Mouse (Mus musculus) hindbrain, embryonic 12.5 days (tissue): Measurements from ENCODE around the gene Pgbd1. TPM values are rescaled to one million over a fixed set of nuclear protein-coding genes. Genes with fewer than 3 reads are reported as not detected.
"Not testable (repeated sequence)": the region's sequence is repeated elsewhere in the genome, so short reads cannot be mapped to it uniquely, and the experiment has no call there.

ENCODE experiments used
- ATAC-seq: fragments of 200-750 bp; cut with Nextera tagmentation; 2 replicates; pipeline ENCODE4 v1.8.0; 2017; ENCODE audit warnings: moderate TSS enrichment; ENCODE audit not compliant: low FRiP score
- H3K27ac ChIP-seq: fragments of 300-500 bp; sonication (generic); 2 replicates; pipeline ENCODE4 v1.5.1; 2016; ENCODE audit warnings: mild to moderate bottlenecking
- H3K27me3 ChIP-seq: fragments of 300-500 bp; sonication (generic); 2 replicates; pipeline ENCODE4 v1.6.1; 2016; ENCODE audit warnings: mild to moderate bottlenecking
- H3K36me3 ChIP-seq: fragments of 300-500 bp; sonication (generic); 2 replicates; pipeline ENCODE4 v1.6.1; 2016; ENCODE audit warnings: mild to moderate bottlenecking
- H3K4me1 ChIP-seq: fragments of 300-500 bp; sonication (generic); 2 replicates; pipeline ENCODE4 v1.6.1; 2016
- H3K4me2 ChIP-seq: fragments of 300-500 bp; sonication (generic); replicated peaks from 2 replicates; pipeline ENCODE4 v1.6.1; 2016; ENCODE audit warnings: mild to moderate bottlenecking
- H3K4me3 ChIP-seq: fragments of 300-500 bp; sonication (generic); 2 replicates; pipeline ENCODE4 v1.5.1; 2016; ENCODE audit warnings: mild to moderate bottlenecking
- H3K9ac ChIP-seq: fragments of 300-500 bp; sonication (generic); 2 replicates; pipeline ENCODE4 v1.6.1; 2016; ENCODE audit warnings: mild to moderate bottlenecking, moderate library complexity
- H3K9me3 ChIP-seq: fragments of 300-500 bp; sonication (generic); replicated peaks from 2 replicates; pipeline ENCODE4 v1.6.1; 2016; ENCODE audit warnings: mild to moderate bottlenecking
- WGBS: fragments of 180-500 bp; shearing (Covaris S2); methylation state at CpG from one replicate; pipeline ENCODE4 v1.1.7; 2016; 5-methylcytosine and 5-hydroxymethylcytosine counted together
- polyA plus RNA-seq: library from polyadenylated mRNA; unstranded; fragments of >200 nt; fragmentation: Nextera tagmentation; extraction: Ambion mirVana; gene quantifications from 2 replicates; pipeline ENCODE4 v1.2.1, GENCODE M21; 2016

Pgbd1 gene
- 4.2 and 4.9 TPM in 2 replicates for polyA plus RNA-seq

- Histone ChIP-seq H3K4me3 (peak within 1 kb of the TSS; percentile 50), H3K9me3 (no peaks in the 10 kb centered on the region), H3K4me1 (peaks cover 8% of the 10 kb centered on the region), H3K9ac (peak within 1 kb of the TSS; percentile 72), H3K36me3 (peaks cover 25% of the 10 kb centered on the region), H3K4me2 (peak within 1 kb of the TSS; percentile 81), H3K27ac (peak within 1 kb of the TSS; percentile 78), H3K27me3 (no peaks in the 10 kb centered on the region)
- under 1% methylated on average over 32 of the region's 32 CpGs for WGBS
- ATAC-seq = peak; percentile 94
Measured at GRCm38 (mm10) chr13:21440503-21441206, at the start of gene Pgbd1. Pgbd1 (minus strand) TSS chr13:21441058.

- Histone ChIP-seq H3K27me3 (no peaks in the 10 kb centered on the region), H3K9me3 (no peaks in the 10 kb centered on the region; the same call in 1 of the 2 replicates), H3K9ac (no peak overlapping the region), H3K27ac (no peak overlapping the region), H3K4me3 (no peak overlapping the region), H3K36me3 (peaks cover 24% of the 10 kb centered on the region), H3K4me2 (no peak overlapping the region), H3K4me1 (no peaks in the 10 kb centered on the region)
- 85% methylated on average over 1 of the region's 1 CpGs for WGBS
- ATAC-seq = no peak
Measured at GRCm38 (mm10) chr13:21486881-21487280, 46.0 kb upstream of the Pgbd1 start.

- H3K36me3 ChIP-seq, H3K4me1 ChIP-seq, H3K9me3 ChIP-seq, H3K27me3 ChIP-seq: not testable (repeated sequence)
- WGBS = 4% methylated on average over 31 of the region's 31 CpGs
- H3K27ac ChIP-seq = peak within 1 kb of the TSS; percentile 76
- ATAC-seq = peak; percentile 90
- peak within 1 kb of the TSS; percentile 64 for H3K9ac ChIP-seq
- peak within 1 kb of the TSS; percentile 67 for H3K4me2 ChIP-seq
- peak within 1 kb of the TSS; percentile 55 for H3K4me3 ChIP-seq
Measured at GRCm38 (mm10) chr13:21478759-21479670, 38.2 kb upstream of the Pgbd1 start, which contains the start of the genes Zkscan4 and Gm10065. Zkscan4 (plus strand) TSS chr13:21478907. Gm10065 (minus strand) TSS chr13:21479441.

GRCm38 (mm10) chr13:21472427-21472826, 31.6 kb upstream of the Pgbd1 start:
- Histone ChIP-seq H3K36me3 (no peaks in the 10 kb centered on the region), H3K4me1 (0 out of 2 replicates have a peak, but pooled peaks cover 9% of the 10 kb centered on the region), H3K9ac (no peak overlapping the region), H3K4me2 (no peak overlapping the region), H3K27ac (no peak overlapping the region), H3K9me3 (no peaks in the 10 kb centered on the region), H3K4me3 (no peak overlapping the region), H3K27me3 (0 out of 2 replicates have a peak, but pooled peaks cover 4% of the 10 kb centered on the region)
- 33% methylated on average over 4 of the region's 4 CpGs for WGBS
- no peak for ATAC-seq

GRCm38 (mm10) chr13:21469097-21469496, 28.2 kb upstream of the Pgbd1 start:
- Histone ChIP-seq H3K9ac (no peak overlapping the region), H3K36me3 (no peaks in the 10 kb centered on the region), H3K27me3 (0 out of 2 replicates have a peak, but pooled peaks cover 4% of the 10 kb centered on the region), H3K9me3 (no peaks in the 10 kb centered on the region), H3K4me1 (0 out of 2 replicates have a peak, but pooled peaks cover 9% of the 10 kb centered on the region), H3K4me3 (no peak overlapping the region), H3K27ac (no peak overlapping the region), H3K4me2 (peak overlapping the region; percentile 78; the same call in 1 of the 2 replicates)
- WGBS = 22% methylated on average over 9 of the region's 9 CpGs
- ATAC-seq = no peak

- Histone ChIP-seq H3K27me3 (0 out of 2 replicates have a peak, but pooled peaks cover 4% of the 10 kb centered on the region), H3K9me3 (no peaks in the 10 kb centered on the region), H3K4me1 (0 out of 2 replicates have a peak, but pooled peaks cover 9% of the 10 kb centered on the region), H3K4me2 (peak within 1 kb of the TSS; percentile 78), H3K27ac (peak within 1 kb of the TSS; percentile 70), H3K9ac (peak within 1 kb of the TSS; percentile 71), H3K36me3 (no peaks in the 10 kb centered on the region), H3K4me3 (peak within 1 kb of the TSS; percentile 53)
- WGBS = under 1% methylated on average over 53 of the region's 54 CpGs
- ATAC-seq = peak; percentile 99
Measured at GRCm38 (mm10) chr13:21468061-21469019, 27.5 kb upstream of the Pgbd1 start, which contains the start of gene Nkapl. Nkapl (minus strand) TSS chr13:21468509.

- Histone ChIP-seq H3K4me2 (0 out of 2 replicates have a peak overlapping the region, but pooled peaks have one; percentile 78), H3K27ac (no peak overlapping the region), H3K36me3 (no peaks in the 10 kb centered on the region), H3K27me3 (0 out of 2 replicates have a peak, but pooled peaks cover 4% of the 10 kb centered on the region), H3K4me3 (no peak overlapping the region), H3K4me1 (0 out of 2 replicates have a peak, but pooled peaks cover 9% of the 10 kb centered on the region), H3K9ac (no peak overlapping the region), H3K9me3 (no peaks in the 10 kb centered on the region)
- 84% methylated on average over 10 of the region's 10 CpGs for WGBS
- ATAC-seq = no peak
Measured at GRCm38 (mm10) chr13:21467336-21467735, 26.5 kb upstream of the Pgbd1 start.

- H3K27ac ChIP-seq, H3K9me3 ChIP-seq, H3K36me3 ChIP-seq, ATAC-seq, H3K27me3 ChIP-seq, H3K4me1 ChIP-seq, H3K4me3 ChIP-seq, H3K4me2 ChIP-seq, H3K9ac ChIP-seq: not testable (repeated sequence)
- 51% methylated on average over 9 of the region's 9 CpGs for WGBS
Measured at GRCm38 (mm10) chr13:21462516-21462915, 21.7 kb upstream of the Pgbd1 start.

GRCm38 (mm10) chr13:21456347-21456746, 15.5 kb upstream of the Pgbd1 start:
- Histone ChIP-seq H3K4me3 (no peak overlapping the region), H3K36me3 (no peaks in the 10 kb centered on the region), H3K27ac (no peak overlapping the region), H3K4me2 (no peak overlapping the region), H3K27me3 (peaks cover 11% of the 10 kb centered on the region), H3K4me1 (peaks cover 10% of the 10 kb centered on the region), H3K9ac (no peak overlapping the region), H3K9me3 (no peaks in the 10 kb centered on the region)
- WGBS = 12% methylated on average over 4 of the region's 4 CpGs
- ATAC-seq = no peak

GRCm38 (mm10) chr13:21454133-21454532, 13.3 kb upstream of the Pgbd1 start:
- H3K27ac ChIP-seq = no peak overlapping the region
- no peak for ATAC-seq
- no peak overlapping the region for H3K4me3 ChIP-seq
- 96% methylated on average over 3 of the region's 3 CpGs for WGBS
- no peak overlapping the region for H3K4me2 ChIP-seq
- H3K36me3 ChIP-seq = no peaks in the 10 kb centered on the region
- peaks cover 10% of the 10 kb centered on the region for H3K4me1 ChIP-seq
- H3K9ac ChIP-seq = no peak overlapping the region
- no peaks in the 10 kb centered on the region for H3K9me3 ChIP-seq
- peaks cover 11% of the 10 kb centered on the region for H3K27me3 ChIP-seq

GRCm38 (mm10) chr13:21453449-21453848, 12.6 kb upstream of the Pgbd1 start, which contains the start of gene Zscan26:
Zscan26 (minus strand) TSS chr13:21453730.
- Histone ChIP-seq H3K9me3 (no peaks in the 10 kb centered on the region), H3K36me3 (0 out of 2 replicates have a peak, but pooled peaks cover 2% of the 10 kb centered on the region), H3K4me2 (peak within 1 kb of the TSS; percentile 77), H3K4me3 (peak within 1 kb of the TSS; percentile 64), H3K27me3 (peaks cover 11% of the 10 kb centered on the region), H3K27ac (peak within 1 kb of the TSS; percentile 58; the same call in 1 of the 2 replicates), H3K4me1 (peaks cover 10% of the 10 kb centered on the region), H3K9ac (peak within 1 kb of the TSS; percentile 68)
- WGBS = 1% methylated on average over 23 of the region's 23 CpGs
- ATAC-seq = peak; percentile 93
